Mouse (Mus musculus) CD4-positive, CD25-positive, alpha-beta regulatory T cell, adult 4 months (primary cell): Measurements from ENCODE around the gene Gpr156. TPM values are rescaled to one million over a fixed set of nuclear protein-coding genes. Genes with fewer than 3 reads are reported as not detected.
"Not testable (repeated sequence)": the region's sequence is repeated elsewhere in the genome, so short reads cannot be mapped to it uniquely, and the experiment has no call there.

ENCODE experiments used
- ATAC-seq: one replicate; pipeline ENCODE4 v1.8.0; 2017
- polyA plus RNA-seq, 2 experiments: library from polyadenylated mRNA; unstranded; fragments of 100-300 nt; shearing (Covaris generic); gene quantifications; one replicate each; pipeline ENCODE4 v1.2.1; 2017

Gene Gpr156
- polyA plus RNA-seq, 2 experiments from 2014 or later, result not detected

- no peak for ATAC-seq
These were observed 88.3 kb downstream of the Gpr156 start for GRCm38 (mm10) chr16:38004486-38005020.

- no peak for ATAC-seq
These were observed 89.2 kb downstream of the Gpr156 start for GRCm38 (mm10) chr16:38005471-38005870.

GRCm38 (mm10) chr16:38008371-38008770, 92.1 kb downstream of the Gpr156 start:
- ATAC-seq, result no peak

GRCm38 (mm10) chr16:38009041-38009825, 92.9 kb downstream of the Gpr156 start:
- no peak for ATAC-seq

- ATAC-seq, result no peak
These were observed 95.2 kb downstream of the Gpr156 start for GRCm38 (mm10) chr16:38011486-38011885.

GRCm38 (mm10) chr16:38012382-38012781, 96.1 kb downstream of the Gpr156 start:
- no peak for ATAC-seq

- ATAC-seq, result no peak
These were observed 96.6 kb downstream of the Gpr156 start for GRCm38 (mm10) chr16:38012891-38013290.

GRCm38 (mm10) chr16:38014951-38015350, 98.7 kb downstream of the Gpr156 start:
- no peak for ATAC-seq

- peak; percentile 67 for ATAC-seq
These were observed 100.7 kb downstream of the Gpr156 start for GRCm38 (mm10) chr16:38016928-38017524.

GRCm38 (mm10) chr16:38017958-38018376, 101.7 kb downstream of the Gpr156 start:
- no peak for ATAC-seq

- no peak for ATAC-seq
These were observed 116.3 kb downstream of the Gpr156 start for GRCm38 (mm10) chr16:38032644-38033043.

- ATAC-seq, result no peak
These were observed 116.8 kb downstream of the Gpr156 start for GRCm38 (mm10) chr16:38033071-38033470.

- ATAC-seq, result not testable (repeated sequence)
These were observed 121.8 kb downstream of the Gpr156 start for GRCm38 (mm10) chr16:38038101-38038500.

GRCm38 (mm10) chr16:38042160-38042559, 125.9 kb downstream of the Gpr156 start:
- no peak for ATAC-seq

GRCm38 (mm10) chr16:38044551-38044950, 128.3 kb downstream of the Gpr156 start:
- no peak for ATAC-seq

GRCm38 (mm10) chr16:38047781-38048558, 131.7 kb downstream of the Gpr156 start:
- no peak for ATAC-seq

Other genes with a start within 250 kb of the Gpr156 start
- gene Fstl1, start 139.6 kb upstream of the Gpr156 start, polyA plus RNA-seq, result under 1 TPM; 0.27 to 0.36 TPM
- gene Gm36028, start 55.4 kb upstream of the Gpr156 start, polyA plus RNA-seq, result not detected
- gene Lrrc58, start 48.1 kb upstream of the Gpr156 start, polyA plus RNA-seq, result 10 to 100 TPM; 19.6 to 21.5 TPM
- 10 to 100 TPM; 53.4 to 61.7 TPM for gene Gsk3b, start 172.5 kb downstream of the Gpr156 start, polyA plus RNA-seq